Mouse (Mus musculus) lung, postnatal 0 days (tissue): ENCODE data around the gene Asphd1.

Source experiments
- CTCF ChIP-seq: IDR thresholded peaks from 2 replicates; pipeline ENCODE4 v1.5.1; 2016; ENCODE audit warnings: antibody characterized with exemption, mild to moderate bottlenecking
- EP300 ChIP-seq: IDR thresholded peaks from 2 replicates; pipeline ENCODE4 v1.6.1; 2016; ENCODE audit warnings: antibody characterized with exemption, mild to moderate bottlenecking, control low read depth

GRCm38 (mm10) chr7:126905590-126905989 is 43.8 kb downstream of the Asphd1 start:
- TF ChIP-seq CTCF (no peak), EP300 (no peak)
